Mouse (Mus musculus) kidney, embryonic 15.5 days (tissue): ENCODE results near the gene Fzr1. TPM values are rescaled to one million over a fixed set of nuclear protein-coding genes. Genes with fewer than 3 reads are reported as not detected.
A peak's percentile ranks its signal among the peaks of the same experiment; 100 is the strongest.

Source experiments
- ATAC-seq: fragments of 200-750 bp; cut with Nextera tagmentation; replicated peaks from 2 replicates; pipeline ENCODE4 v1.8.0; 2017; ENCODE audit warnings: moderate TSS enrichment; ENCODE audit not compliant: low FRiP score
- H3K27ac ChIP-seq: fragments of 300-500 bp; sonication (generic); 2 replicates; pipeline ENCODE4 v1.5.1; 2015; ENCODE audit warnings: mild to moderate bottlenecking, inconsistent platforms
- H3K27me3 ChIP-seq: fragments of 300-500 bp; sonication (generic); 2 replicates; pipeline ENCODE4 v1.6.1; 2015; ENCODE audit warnings: inconsistent platforms
- H3K36me3 ChIP-seq: fragments of 300-500 bp; sonication (generic); 2 replicates; pipeline ENCODE4 v1.6.1; 2015; ENCODE audit warnings: inconsistent platforms
- H3K4me1 ChIP-seq: fragments of 300-500 bp; sonication (generic); 2 replicates; pipeline ENCODE4 v1.6.1; 2015; ENCODE audit warnings: inconsistent platforms
- H3K4me2 ChIP-seq: fragments of 300-500 bp; sonication (generic); 2 replicates; pipeline ENCODE4 v1.6.1; 2015; ENCODE audit warnings: moderate library complexity, mild to moderate bottlenecking, inconsistent platforms
- H3K4me3 ChIP-seq: fragments of 300-500 bp; sonication (generic); replicated peaks from 2 replicates; pipeline ENCODE4 v1.5.1; 2015; ENCODE audit warnings: mild to moderate bottlenecking, inconsistent platforms
- H3K9ac ChIP-seq: fragments of 300-500 bp; sonication (generic); 2 replicates; pipeline ENCODE4 v1.6.1; 2015; ENCODE audit warnings: mild to moderate bottlenecking, inconsistent platforms
- H3K9me3 ChIP-seq: fragments of 300-500 bp; sonication (generic); replicated peaks from 2 replicates; pipeline ENCODE4 v1.6.1; 2016; ENCODE audit warnings: inconsistent platforms
- WGBS: fragments of 180-500 bp; shearing (Covaris S2); methylation state at CpG from one replicate; pipeline ENCODE4 v1.1.7; 2015; ENCODE audit warnings: mixed read lengths; 5-methylcytosine and 5-hydroxymethylcytosine counted together
- polyA plus RNA-seq: library from polyadenylated mRNA; unstranded; fragments of >200 nt; fragmentation: Nextera tagmentation; extraction: Ambion mirVana; gene quantifications from 2 replicates; pipeline ENCODE4 v1.2.1, GENCODE M21; 2015

The Fzr1 gene
- polyA plus RNA-seq, 1 experiment from 2014 or later = 114 TPM

GRCm38 (mm10) chr10:81365672-81366476, 12.4 kb downstream of the Fzr1 start, which contains the start of gene 4930404N11Rik:
Gene 4930404N11Rik (minus strand): TSS chr10:81365816.
- peak within 1 kb of the TSS; percentile 29; the same call in 1 of the 2 replicates for H3K27ac ChIP-seq
- peaks cover 58% of the 10 kb centered on the region for H3K36me3 ChIP-seq
- 36% methylated on average over 12 of the region's 12 CpGs for WGBS

GRCm38 (mm10) chr10:81365073-81365472, 13.2 kb downstream of the Fzr1 start:
- H3K27me3 ChIP-seq = peaks cover 18% of the 10 kb centered on the region
- H3K4me1 ChIP-seq = peaks cover 58% of the 10 kb centered on the region
- H3K9ac ChIP-seq = no peak overlapping the region
- H3K4me3 ChIP-seq = no peak overlapping the region; the same call in 1 of the 2 replicates
- WGBS = 44% methylated on average over 4 of the region's 4 CpGs
- peaks cover 50% of the 10 kb centered on the region for H3K36me3 ChIP-seq
- H3K4me2 ChIP-seq = peak overlapping the region; percentile 72; the same call in 1 of the 2 replicates
- ATAC-seq = 0 out of 2 replicates have a peak, but pooled peaks have one; percentile 3
- no peaks in the 10 kb centered on the region for H3K9me3 ChIP-seq
- no peak overlapping the region for H3K27ac ChIP-seq

More at GRCm38 (mm10) chr10:81365672-81366476, 12.4 kb downstream of the Fzr1 start, which contains the start of gene 4930404N11Rik:
- H3K27me3 ChIP-seq = peaks cover 18% of the 10 kb centered on the region
- H3K9ac ChIP-seq = peak within 1 kb of the TSS; percentile 21; the same call in 1 of the 2 replicates
- peak within 1 kb of the TSS; percentile 72 for H3K4me2 ChIP-seq
- H3K4me3 ChIP-seq = peak within 1 kb of the TSS; percentile 40
- no peaks in the 10 kb centered on the region for H3K9me3 ChIP-seq
- no peak for ATAC-seq
- H3K4me1 ChIP-seq = peaks cover 50% of the 10 kb centered on the region

GRCm38 (mm10) chr10:81364666-81365065, 13.7 kb downstream of the Fzr1 start:
- WGBS = 11% methylated on average over 28 of the region's 28 CpGs
- peaks cover 46% of the 10 kb centered on the region for H3K36me3 ChIP-seq

GRCm38 (mm10) chr10:81363436-81364346, 14.6 kb downstream of the Fzr1 start:
- Histone ChIP-seq H3K4me3 (peak overlapping the region; percentile 40), H3K36me3 (peaks cover 36% of the 10 kb centered on the region), H3K9ac (peak overlapping the region; percentile 21), H3K27ac (no peak overlapping the region), H3K4me1 (peaks cover 70% of the 10 kb centered on the region), H3K27me3 (peaks cover 18% of the 10 kb centered on the region), H3K4me2 (peak overlapping the region; percentile 72), H3K9me3 (no peaks in the 10 kb centered on the region)
- 8% methylated on average over 53 of the region's 54 CpGs for WGBS
- no peak for ATAC-seq

More at GRCm38 (mm10) chr10:81364666-81365065, 13.7 kb downstream of the Fzr1 start:
- Histone ChIP-seq H3K4me3 (peak overlapping the region; percentile 40), H3K9ac (peak overlapping the region; percentile 21; the same call in 1 of the 2 replicates), H3K4me2 (peak overlapping the region; percentile 72), H3K9me3 (no peaks in the 10 kb centered on the region), H3K27ac (no peak overlapping the region), H3K4me1 (peaks cover 62% of the 10 kb centered on the region), H3K27me3 (peaks cover 18% of the 10 kb centered on the region)
- ATAC-seq = 0 out of 2 replicates have a peak, but pooled peaks have one; percentile 13

- ATAC-seq = no peak
- H3K9ac ChIP-seq = no peak overlapping the region
- no peak overlapping the region for H3K4me3 ChIP-seq
Observed at GRCm38 (mm10) chr10:81362336-81362949, 15.9 kb downstream of the Fzr1 start.

GRCm38 (mm10) chr10:81360721-81361120, 17.6 kb downstream of the Fzr1 start:
- Histone ChIP-seq H3K27ac (no peak overlapping the region), H3K27me3 (peaks cover 18% of the 10 kb centered on the region), H3K4me2 (no peak overlapping the region), H3K4me1 (peaks cover 86% of the 10 kb centered on the region), H3K9ac (no peak overlapping the region), H3K4me3 (no peak overlapping the region), H3K36me3 (0 out of 2 replicates have a peak, but pooled peaks cover 10% of the 10 kb centered on the region), H3K9me3 (no peaks in the 10 kb centered on the region)
- WGBS = 58% methylated on average over 8 of the region's 8 CpGs
- no peak for ATAC-seq

More at GRCm38 (mm10) chr10:81362336-81362949, 15.9 kb downstream of the Fzr1 start:
- peaks cover 18% of the 10 kb centered on the region for H3K27me3 ChIP-seq
- H3K27ac ChIP-seq = no peak overlapping the region
- 80% methylated on average over 12 of the region's 12 CpGs for WGBS
- H3K36me3 ChIP-seq = peaks cover 24% of the 10 kb centered on the region
- H3K9me3 ChIP-seq = no peaks in the 10 kb centered on the region
- H3K4me1 ChIP-seq = peaks cover 82% of the 10 kb centered on the region
- H3K4me2 ChIP-seq = 0 out of 2 replicates have a peak overlapping the region, but pooled peaks have one; percentile 0

- Histone ChIP-seq H3K27ac (peak overlapping the region; percentile 43; the same call in 1 of the 2 replicates), H3K4me1 (peaks cover 67% of the 10 kb centered on the region), H3K4me2 (peak overlapping the region; percentile 99), H3K9me3 (no peaks in the 10 kb centered on the region), H3K4me3 (peak overlapping the region; percentile 86), H3K27me3 (peaks cover 14% of the 10 kb centered on the region), H3K9ac (0 out of 2 replicates have a peak overlapping the region, but pooled peaks have one; percentile 81), H3K36me3 (0 out of 2 replicates have a peak, but pooled peaks cover 10% of the 10 kb centered on the region)
- 44% methylated on average over 1 of the region's 1 CpGs for WGBS
- ATAC-seq = no peak
Observed at GRCm38 (mm10) chr10:81358841-81359240, 19.5 kb downstream of the Fzr1 start.

GRCm38 (mm10) chr10:81358209-81358608, 20.1 kb downstream of the Fzr1 start:
- peak overlapping the region; percentile 81 for H3K9ac ChIP-seq
- H3K4me1 ChIP-seq = peaks cover 61% of the 10 kb centered on the region
- 0 out of 2 replicates have a peak overlapping the region, but pooled peaks have one; percentile 43 for H3K27ac ChIP-seq
- no peak for ATAC-seq
- 35% methylated on average over 4 of the region's 4 CpGs for WGBS
- H3K36me3 ChIP-seq = 0 out of 2 replicates have a peak, but pooled peaks cover 10% of the 10 kb centered on the region
- no peaks in the 10 kb centered on the region for H3K9me3 ChIP-seq
- peaks cover 8% of the 10 kb centered on the region for H3K27me3 ChIP-seq
- H3K4me2 ChIP-seq = peak overlapping the region; percentile 99
- peak overlapping the region; percentile 86 for H3K4me3 ChIP-seq

GRCm38 (mm10) chr10:81356991-81357844, 21.1 kb downstream of the Fzr1 start, which contains the start of gene Mfsd12:
Gene Mfsd12 (plus strand): TSS chr10:81357491.
- 2% methylated on average over 79 of the region's 79 CpGs for WGBS
- Histone ChIP-seq H3K9ac (peak within 1 kb of the TSS; percentile 81), H3K4me3 (peak within 1 kb of the TSS; percentile 86), H3K27me3 (no peaks in the 10 kb centered on the region), H3K4me1 (peaks cover 51% of the 10 kb centered on the region), H3K4me2 (peak within 1 kb of the TSS; percentile 99), H3K36me3 (0 out of 2 replicates have a peak, but pooled peaks cover 10% of the 10 kb centered on the region), H3K27ac (peak within 1 kb of the TSS; percentile 43; the same call in 1 of the 2 replicates), H3K9me3 (no peaks in the 10 kb centered on the region)
- ATAC-seq = peak; percentile 87

GRCm38 (mm10) chr10:81356352-81356990, 21.8 kb downstream of the Fzr1 start:
- Histone ChIP-seq H3K4me2 (peak overlapping the region; percentile 99), H3K4me3 (peak overlapping the region; percentile 86), H3K27me3 (no peaks in the 10 kb centered on the region), H3K36me3 (0 out of 2 replicates have a peak, but pooled peaks cover 4% of the 10 kb centered on the region), H3K9me3 (no peaks in the 10 kb centered on the region), H3K9ac (no peak overlapping the region), H3K4me1 (peaks cover 46% of the 10 kb centered on the region), H3K27ac (peak overlapping the region; percentile 14; the same call in 1 of the 2 replicates)
- 49% methylated on average over 12 of the region's 12 CpGs for WGBS
- no peak for ATAC-seq
